Mouse (Mus musculus) lung, postnatal 0 days (tissue): ENCODE data around the gene Rab23. TPM values are rescaled to one million over a fixed set of nuclear protein-coding genes. Genes with fewer than 3 reads are reported as not detected.
"Not testable (repeated sequence)": the region's sequence is repeated elsewhere in the genome, so short reads cannot be mapped to it uniquely, and the experiment has no call there.

Experiments
- ATAC-seq: fragments of 200-750 bp; cut with Nextera tagmentation; 2 replicates; pipeline ENCODE4 v1.8.0; 2017; ENCODE audit warnings: moderate library complexity
- DNase-seq: peaks from one replicate; pipeline ENCODE4 v3.0.0-alpha.2; 2016; ENCODE audit warnings: low spot score
- H3K27ac ChIP-seq: fragments of 300-500 bp; sonication (generic); 2 replicates; pipeline ENCODE4 v1.5.1; 2014; ENCODE audit warnings: antibody characterized with exemption, mild to moderate bottlenecking, low read length, mixed read lengths
- H3K27me3 ChIP-seq: fragments of 300-500 bp; sonication (generic); replicated peaks from 2 replicates; pipeline ENCODE4 v1.6.1; 2014; ENCODE audit warnings: low read length, mixed read lengths; ENCODE audit not compliant: insufficient read depth
- H3K36me3 ChIP-seq: fragments of 300-500 bp; sonication (generic); 2 replicates; pipeline ENCODE4 v1.6.1; 2014; ENCODE audit warnings: low read length, mixed read lengths; ENCODE audit not compliant: insufficient read depth
- H3K4me1 ChIP-seq: fragments of 300-500 bp; sonication (generic); 2 replicates; pipeline ENCODE4 v1.6.1; 2014; ENCODE audit warnings: antibody characterized with exemption, low read depth, low read length, mixed read lengths; ENCODE audit not compliant: insufficient read depth
- H3K4me2 ChIP-seq: fragments of 300-500 bp; sonication (generic); replicated peaks from 2 replicates; pipeline ENCODE4 v1.6.1; 2014; ENCODE audit warnings: low read depth, mild to moderate bottlenecking, low read length, moderate library complexity, mixed read lengths
- H3K4me3 ChIP-seq: fragments of 300-500 bp; sonication (generic); 2 replicates; pipeline ENCODE4 v1.5.1; 2014; ENCODE audit warnings: low read depth, low read length
- H3K9ac ChIP-seq: fragments of 300-500 bp; sonication (generic); replicated peaks from 2 replicates; pipeline ENCODE4 v1.6.1; 2014; ENCODE audit warnings: low read depth, mild to moderate bottlenecking
- H3K9me3 ChIP-seq: fragments of 300-500 bp; sonication (generic); 2 replicates; pipeline ENCODE4 v1.6.1; 2016; ENCODE audit warnings: low read length, mixed read lengths
- CTCF ChIP-seq: IDR thresholded peaks from 2 replicates; pipeline ENCODE4 v1.5.1; 2016; ENCODE audit warnings: antibody characterized with exemption, mild to moderate bottlenecking
- EP300 ChIP-seq: IDR thresholded peaks from 2 replicates; pipeline ENCODE4 v1.6.1; 2016; ENCODE audit warnings: antibody characterized with exemption, mild to moderate bottlenecking, control low read depth
- WGBS: fragments of 180-500 bp; shearing (Covaris S2); extraction: QIAGEN DNeasy Blood & Tissue Kit; methylation state at CpG from one replicate; pipeline ENCODE4 v1.1.7; 2014; 5-methylcytosine and 5-hydroxymethylcytosine counted together
- polyA plus RNA-seq: library from polyadenylated mRNA; unstranded; fragments of >200 nt; fragmentation: Nextera tagmentation; extraction: Ambion mirVana; gene quantifications from 2 replicates; pipeline ENCODE4 v1.2.1, GENCODE M21; 2015

Rab23 gene
- polyA plus RNA-seq, 1 experiment from 2014 or later, result 13.1 TPM

DNA sequence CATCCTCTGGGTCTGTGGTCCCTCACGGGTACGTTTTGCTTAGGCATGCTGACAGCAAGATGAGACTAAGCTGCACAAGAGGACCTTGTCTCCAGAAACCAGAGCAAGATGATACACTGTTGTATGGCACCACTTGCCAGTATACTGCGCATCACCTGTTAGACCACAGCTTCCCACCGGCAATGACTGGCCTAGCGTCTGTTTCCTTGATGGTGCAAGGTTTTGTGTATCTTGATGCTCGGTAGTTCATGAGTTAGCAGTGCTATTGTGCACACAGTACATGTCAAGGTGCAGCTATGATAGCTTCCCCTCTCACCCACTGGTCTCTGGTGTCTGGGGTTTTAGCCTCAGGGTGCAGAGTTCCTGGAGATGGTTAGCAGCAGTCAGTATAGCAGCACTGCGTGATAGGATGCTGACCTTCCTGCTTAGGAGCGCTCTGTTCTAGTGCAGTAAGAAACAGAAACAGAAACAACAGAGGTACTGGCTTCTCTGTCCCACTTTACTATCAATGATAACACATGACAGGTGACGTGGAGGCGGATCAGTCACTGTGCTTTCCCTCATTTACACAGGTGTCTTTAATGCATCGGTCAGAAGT lies 19.1 kb downstream of the Rab23 start:
- H3K36me3 ChIP-seq, result peaks cover 7% of the 10 kb centered on the region; the same call in 1 of the 2 replicates
- TF ChIP-seq EP300 (no peak), CTCF (no peak)
- WGBS, result 86% methylated on average over 11 of the region's 11 CpGs

DNA sequence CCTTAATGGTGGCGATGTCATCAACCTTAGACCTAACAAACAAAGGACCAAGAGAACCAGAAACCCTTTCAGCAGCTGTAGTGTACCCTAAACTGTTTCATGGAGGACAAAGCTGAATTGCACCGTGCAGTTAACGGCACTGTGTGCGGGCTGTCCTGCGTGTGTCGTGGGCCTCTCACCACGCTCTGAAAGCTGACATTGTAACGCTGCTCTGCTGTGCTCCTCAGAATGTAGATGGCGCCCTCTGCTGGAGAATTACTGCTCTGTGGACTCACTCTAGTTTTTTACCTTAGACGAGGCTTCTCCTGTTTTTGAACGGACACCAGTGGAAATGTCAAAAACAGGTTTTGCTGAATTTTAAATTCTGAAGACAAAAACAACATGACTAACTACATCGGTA lies 19.6 kb downstream of the Rab23 start:
- H3K27ac ChIP-seq, result no peak overlapping the region
- no peak overlapping the region for H3K9ac ChIP-seq
- ATAC-seq, result peak; percentile 81
- H3K4me2 ChIP-seq, result no peak overlapping the region
- peak; percentile 79 for DNase-seq
- no peaks in the 10 kb centered on the region for H3K27me3 ChIP-seq
- H3K4me1 ChIP-seq, result no peaks in the 10 kb centered on the region
- H3K4me3 ChIP-seq, result no peak overlapping the region
- TF ChIP-seq CTCF (peak; percentile 97), EP300 (no peak)
- H3K36me3 ChIP-seq, result peaks cover 7% of the 10 kb centered on the region; the same call in 1 of the 2 replicates
- H3K9me3 ChIP-seq, result no peaks in the 10 kb centered on the region
- 29% methylated on average over 12 of the region's 12 CpGs for WGBS

More for the DNA sequence above, 19.1 kb downstream of the Rab23 start:
- ATAC-seq (no peak), DNase-seq (no peak)
- Histone ChIP-seq H3K4me2 (no peak overlapping the region), H3K27ac (no peak overlapping the region), H3K9me3 (no peaks in the 10 kb centered on the region), H3K9ac (no peak overlapping the region), H3K4me1 (no peaks in the 10 kb centered on the region), H3K27me3 (no peaks in the 10 kb centered on the region), H3K4me3 (no peak overlapping the region)

DNA sequence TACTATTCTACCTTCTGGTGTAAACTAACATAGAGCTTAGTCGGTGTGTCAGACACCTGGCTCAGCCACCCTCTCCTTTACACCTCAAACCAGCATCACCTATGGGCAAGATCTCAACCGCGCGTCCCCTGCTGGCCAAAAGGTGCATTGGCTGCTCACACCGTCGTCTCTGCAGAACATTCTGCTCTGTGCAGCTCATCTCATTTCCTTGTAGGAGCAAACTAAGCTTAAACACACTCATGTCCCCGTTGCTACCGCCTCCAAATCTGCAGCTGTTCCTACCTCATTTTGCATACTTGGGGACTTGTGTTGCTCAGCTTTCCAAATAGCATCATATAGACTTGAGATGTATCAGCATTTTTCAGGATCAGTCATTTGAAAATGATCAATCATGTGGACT lies 23.2 kb downstream of the Rab23 start:
- Histone ChIP-seq H3K4me2 (no peak overlapping the region), H3K27ac (no peak overlapping the region), H3K4me3 (no peak overlapping the region), H3K9ac (no peak overlapping the region), H3K4me1 (no peaks in the 10 kb centered on the region), H3K9me3 (no peaks in the 10 kb centered on the region), H3K27me3 (no peaks in the 10 kb centered on the region), H3K36me3 (no peaks in the 10 kb centered on the region)
- 21% methylated on average over 8 of the region's 8 CpGs for WGBS
- peak; percentile 44 for DNase-seq
- ATAC-seq, result no peak
- peak; percentile 89 for TF ChIP-seq CTCF
- no peak for TF ChIP-seq EP300

DNA sequence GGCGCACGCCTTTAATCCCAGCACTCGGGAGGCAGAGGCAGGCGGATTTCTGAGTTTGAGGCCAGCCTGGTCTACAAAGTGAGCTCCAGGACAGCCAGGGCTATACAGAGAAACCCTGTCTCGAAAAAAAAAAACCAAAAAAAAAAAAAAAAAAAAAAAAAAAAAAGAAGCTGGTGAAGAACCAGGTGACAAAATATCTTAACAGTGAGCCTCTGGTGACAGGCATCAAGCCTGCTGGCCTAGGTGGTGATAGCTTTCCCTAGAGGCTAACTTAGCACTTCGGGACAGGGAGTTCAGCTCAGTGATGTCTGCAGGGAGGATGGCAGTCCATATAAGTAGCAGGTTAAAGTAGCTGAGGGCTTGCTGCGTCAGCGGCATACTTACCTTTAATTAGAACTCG lies 25.1 kb downstream of the Rab23 start:
- 95% methylated on average over 8 of the region's 9 CpGs for WGBS
- not testable (repeated sequence) for H3K4me1 ChIP-seq, H3K27me3 ChIP-seq, H3K9ac ChIP-seq, H3K36me3 ChIP-seq, H3K9me3 ChIP-seq, H3K4me2 ChIP-seq, H3K4me3 ChIP-seq, DNase-seq, ATAC-seq, H3K27ac ChIP-seq

DNA sequence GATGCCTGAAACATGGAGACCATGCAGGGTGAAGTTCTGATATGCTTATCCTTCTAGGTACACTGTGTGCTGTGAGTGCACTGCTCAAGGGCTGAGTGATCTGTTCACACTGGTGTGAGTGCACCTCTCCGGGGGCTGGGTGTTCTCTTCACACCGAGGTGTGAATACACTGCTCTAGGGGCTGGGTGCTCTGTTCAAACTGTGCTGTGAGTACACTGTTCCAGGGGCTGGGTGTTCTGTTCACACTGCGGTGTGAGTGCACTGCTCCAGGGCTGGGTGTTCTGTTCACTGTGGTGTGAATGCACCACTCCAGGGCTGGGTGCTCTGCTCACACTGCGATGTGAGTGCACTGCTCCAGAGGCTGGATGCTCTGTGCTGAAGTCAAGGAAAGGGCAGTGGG lies 26.2 kb downstream of the Rab23 start:
- 87% methylated on average over 4 of the region's 4 CpGs for WGBS

DNA sequence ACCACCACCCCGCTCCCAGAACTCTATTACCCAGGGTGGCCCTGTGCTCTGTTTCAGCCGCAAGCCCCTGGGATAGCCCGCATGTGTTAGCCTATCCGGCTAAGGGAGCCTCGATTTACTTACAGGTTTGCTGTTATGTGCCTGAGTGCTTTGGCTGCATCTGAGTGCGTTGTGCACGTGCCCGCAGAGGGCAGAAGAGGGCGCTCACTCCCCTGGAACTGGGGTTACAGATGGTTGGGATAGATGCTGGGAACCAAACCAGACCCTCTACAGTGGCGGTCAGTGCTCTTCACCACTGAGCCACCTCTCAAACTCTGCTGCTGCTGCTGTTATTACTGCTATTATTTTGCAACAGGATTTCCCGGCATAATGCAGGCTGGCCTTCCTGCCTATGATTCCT lies 29.4 kb downstream of the Rab23 start:
- no peak overlapping the region for H3K9ac ChIP-seq
- H3K9me3 ChIP-seq, result no peaks in the 10 kb centered on the region
- H3K4me2 ChIP-seq, result no peak overlapping the region
- no peak overlapping the region for H3K27ac ChIP-seq
- H3K4me3 ChIP-seq, result no peak overlapping the region
- ATAC-seq (no peak), DNase-seq (no peak)
- no peaks in the 10 kb centered on the region for H3K27me3 ChIP-seq
- TF ChIP-seq CTCF (no peak), EP300 (no peak)
- no peaks in the 10 kb centered on the region for H3K4me1 ChIP-seq
- WGBS, result 98% methylated on average over 11 of the region's 11 CpGs
- H3K36me3 ChIP-seq, result no peaks in the 10 kb centered on the region

More for the DNA sequence above, 26.2 kb downstream of the Rab23 start:
- Histone ChIP-seq H3K4me1 (no peaks in the 10 kb centered on the region), H3K9ac (no peak overlapping the region), H3K4me3 (no peak overlapping the region), H3K27ac (no peak overlapping the region), H3K27me3 (no peaks in the 10 kb centered on the region), H3K9me3 (no peaks in the 10 kb centered on the region), H3K36me3 (no peaks in the 10 kb centered on the region), H3K4me2 (no peak overlapping the region)
- TF ChIP-seq CTCF (no peak), EP300 (no peak)
- ATAC-seq (no peak), DNase-seq (no peak)

DNA sequence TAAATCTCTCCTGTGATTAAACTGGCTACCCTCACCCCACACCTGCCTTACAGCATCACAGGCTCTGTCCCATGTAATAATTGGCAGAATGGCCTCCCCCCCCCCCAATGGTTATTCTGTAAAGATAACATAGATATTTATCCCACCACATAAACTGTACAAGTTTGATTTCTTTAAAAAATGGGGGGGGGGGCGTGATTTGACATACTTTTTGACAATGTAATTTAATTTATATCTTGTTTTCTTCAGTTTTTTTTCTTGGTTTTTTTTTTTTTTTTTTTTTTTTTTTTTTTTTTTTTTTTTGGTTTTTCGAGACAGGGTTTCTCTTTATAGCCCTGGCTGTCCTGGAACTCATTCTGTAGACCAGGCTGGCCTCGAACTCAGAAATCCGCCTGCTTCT lies 30.0 kb downstream of the Rab23 start:
- H3K36me3 ChIP-seq, H3K9me3 ChIP-seq, H3K4me1 ChIP-seq, H3K27me3 ChIP-seq, H3K27ac ChIP-seq, H3K4me3 ChIP-seq, H3K9ac ChIP-seq, H3K4me2 ChIP-seq, DNase-seq, ATAC-seq: not testable (repeated sequence)
- WGBS, result 86% methylated on average over 3 of the region's 4 CpGs
